Mouse (Mus musculus) ES-E14 (cell line): ENCODE measurements at regions not wholly inside any gene's neighbourhood (a gene's known extent, or its start where the extent isn't known, plus 50 kb on each side); places are given as distances from the start of the nearest gene placed in this dataset.

Experiments
- CHD2 ChIP-seq: IDR thresholded peaks from 2 replicates; pipeline ENCODE4 v1.6.1; 2014; ENCODE audit warnings: mild to moderate bottlenecking, low read depth, low read length, inconsistent platforms
- MAFK ChIP-seq: IDR thresholded peaks from 2 replicates; pipeline ENCODE4 v1.6.1; 2014; ENCODE audit warnings: mild to moderate bottlenecking, low read depth, low read length, inconsistent platforms; ENCODE audit not compliant: insufficient read depth
- ZC3H11A ChIP-seq: IDR thresholded peaks from 2 replicates; pipeline ENCODE4 v1.6.1; 2012; ENCODE audit warnings: low read depth, mild to moderate bottlenecking, inconsistent platforms, low read length, borderline replicate concordance

DNA sequence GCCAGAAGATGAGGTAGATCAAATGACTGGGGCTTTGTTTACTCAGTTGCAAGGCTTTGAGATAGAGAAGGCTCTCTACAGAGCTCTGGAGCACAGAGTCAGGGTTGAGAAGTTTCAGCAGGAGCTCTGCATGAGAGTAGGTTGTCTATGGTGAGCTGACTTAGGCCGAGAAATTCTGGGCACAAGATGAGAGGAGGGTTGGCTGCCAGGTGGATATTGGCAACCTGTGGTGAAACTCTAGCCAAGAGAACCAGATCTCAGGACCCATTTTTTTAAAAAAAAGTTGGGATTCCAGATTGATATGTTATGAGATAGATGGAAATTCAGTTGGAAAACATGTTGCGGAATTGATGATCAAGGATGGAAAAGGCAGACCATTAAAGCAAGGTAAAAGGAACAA lies 83.8 kb upstream of the Lsm8 start:
- TF ChIP-seq CHD2 (no peak), ZC3H11A (no peak), MAFK (no peak)
